Mouse (Mus musculus) testis, adult 2 months (tissue): ENCODE data around the gene Doxl2. TPM values are rescaled to one million over a fixed set of nuclear protein-coding genes. Genes with fewer than 3 reads are reported as not detected.

Experiments used
- H3K27ac ChIP-seq: fragments of 200-500 bp; 2 replicates; pipeline ENCODE4 v1.5.1; 2012; ENCODE audit warnings: low read depth, low read length; ENCODE audit not compliant: control insufficient read depth, insufficient read depth
- H3K27me3 ChIP-seq: fragments of 200-500 bp; 2 replicates; pipeline ENCODE4 v1.6.1; 2012; ENCODE audit warnings: mild to moderate bottlenecking, low read length, moderate library complexity; ENCODE audit not compliant: control insufficient read depth, insufficient read depth
- H3K36me3 ChIP-seq: fragments of 200-500 bp; 2 replicates; pipeline ENCODE4 v1.6.1; 2012; ENCODE audit warnings: mild to moderate bottlenecking, low read length; ENCODE audit not compliant: control insufficient read depth, insufficient read depth
- H3K4me1 ChIP-seq: fragments of 200-500 bp; 2 replicates; pipeline ENCODE4 v1.6.1; 2012; ENCODE audit warnings: low read length; ENCODE audit not compliant: control insufficient read depth, insufficient read depth
- H3K4me3 ChIP-seq: fragments of 200-500 bp; 2 replicates; pipeline ENCODE4 v1.5.1; 2012; ENCODE audit warnings: low read depth, mild to moderate bottlenecking, low read length, moderate library complexity, mixed read lengths; ENCODE audit not compliant: control insufficient read depth
- CTCF ChIP-seq: fragments of 200-500 bp; IDR thresholded peaks from 2 replicates; pipeline ENCODE4 v1.5.1; 2012; ENCODE audit warnings: low read depth, mild to moderate bottlenecking, inconsistent platforms, low read length, moderate library complexity; ENCODE audit not compliant: control insufficient read depth, insufficient read depth, insufficient replicate concordance
- POLR2A ChIP-seq: fragments of 200-500 bp; IDR thresholded peaks from 2 replicates; pipeline ENCODE4 v1.6.1; 2012; ENCODE audit warnings: low read depth, mild to moderate bottlenecking, inconsistent platforms, low read length, moderate library complexity; ENCODE audit not compliant: control insufficient read depth
- polyA plus RNA-seq: library from polyadenylated mRNA; depleted of rRNA; stranded (reverse); fragments of >200 nt; gene quantifications from 2 replicates; pipeline ENCODE4 v1.2.3, GENCODE M21; 2012

Doxl2 gene
- polyA plus RNA-seq, 1 experiment = not detected

- Histone ChIP-seq H3K36me3 (no peaks in the 10 kb centered on the region), H3K4me3 (no peak overlapping the region), H3K27me3 (no peaks in the 10 kb centered on the region), H3K27ac (no peak overlapping the region), H3K4me1 (no peaks in the 10 kb centered on the region)
- TF ChIP-seq CTCF (no peak), POLR2A (no peak)
Observed at GRCm38 (mm10) chr6:48989971-48990370, 15.2 kb downstream of the Doxl2 start.

DNA sequence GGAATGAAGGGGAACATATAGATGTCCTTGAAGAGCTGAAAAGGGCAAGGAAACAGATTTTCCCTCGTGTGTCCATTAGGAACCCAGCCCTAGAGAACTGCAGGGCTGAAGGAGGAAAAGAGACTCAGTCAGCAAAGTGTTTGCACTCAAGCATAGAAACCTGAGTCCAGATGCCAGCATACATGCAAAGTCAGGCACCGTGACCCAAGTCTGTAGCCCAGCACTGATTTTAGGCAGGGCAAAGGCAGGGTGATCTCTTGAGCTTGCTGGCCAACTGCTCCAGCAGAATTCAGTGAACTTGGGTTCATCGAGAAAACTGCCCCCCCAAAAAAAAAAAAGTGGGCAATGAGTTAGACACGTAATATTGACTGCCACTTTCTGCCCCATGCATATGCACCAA, 17.2 kb downstream of the Doxl2 start:
- Histone ChIP-seq H3K4me3 (no peak overlapping the region), H3K27ac (no peak overlapping the region), H3K36me3 (no peaks in the 10 kb centered on the region), H3K4me1 (no peaks in the 10 kb centered on the region), H3K27me3 (no peaks in the 10 kb centered on the region)
- TF ChIP-seq POLR2A (no peak), CTCF (no peak)

DNA sequence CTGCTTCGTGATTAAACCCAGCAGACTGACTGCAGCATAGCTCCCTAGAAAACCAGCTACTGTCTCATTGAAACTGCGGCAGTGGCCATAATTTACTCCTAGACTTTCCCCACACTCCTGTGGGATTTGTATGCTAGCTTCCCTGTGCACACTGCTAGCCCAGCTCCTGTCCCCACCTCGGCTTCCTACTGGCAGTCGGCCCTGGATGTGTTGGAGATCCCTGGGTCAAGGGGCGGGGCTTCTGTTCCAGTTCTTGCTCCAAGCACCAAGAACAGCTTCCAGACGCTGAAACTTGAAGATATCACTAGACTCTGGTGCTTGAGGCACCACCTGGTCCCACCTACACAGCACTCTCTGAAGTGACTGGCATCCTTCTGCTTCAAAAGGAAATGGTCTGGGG, 23.4 kb downstream of the Doxl2 start:
- no peaks in the 10 kb centered on the region for H3K4me1 ChIP-seq
- no peaks in the 10 kb centered on the region for H3K27me3 ChIP-seq
- H3K27ac ChIP-seq = no peak overlapping the region

GRCm38 (mm10) chr6:48998796-48999195, 24.0 kb downstream of the Doxl2 start:
- Histone ChIP-seq H3K27me3 (no peaks in the 10 kb centered on the region), H3K27ac (no peak overlapping the region), H3K4me1 (no peaks in the 10 kb centered on the region), H3K4me3 (no peak overlapping the region), H3K36me3 (no peaks in the 10 kb centered on the region)
- no peak for TF ChIP-seq POLR2A
- TF ChIP-seq CTCF = no peak

More for the DNA sequence above, 23.4 kb downstream of the Doxl2 start:
- Histone ChIP-seq H3K36me3 (no peaks in the 10 kb centered on the region), H3K4me3 (no peak overlapping the region)
- no peak for TF ChIP-seq POLR2A
- TF ChIP-seq CTCF = no peak

DNA sequence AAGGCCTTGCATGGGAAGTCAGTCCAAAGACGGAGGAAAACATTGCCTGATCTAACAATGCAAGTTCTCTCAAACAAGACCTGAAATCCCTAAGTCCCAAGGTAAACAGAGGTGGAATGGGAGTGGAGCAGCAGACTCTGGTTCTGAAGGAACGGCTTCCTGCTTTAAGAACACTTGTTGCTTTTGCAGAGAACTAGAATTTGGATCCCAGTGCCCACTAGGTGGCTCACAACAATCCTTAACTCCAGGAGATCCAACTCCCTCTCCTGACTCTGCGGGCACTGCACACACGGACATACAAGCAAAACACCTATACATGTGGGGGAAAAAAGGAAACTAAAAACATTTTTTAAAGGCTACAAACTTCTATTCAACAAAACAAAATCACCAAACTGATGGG, 28.6 kb downstream of the Doxl2 start:
- no peak overlapping the region for H3K27ac ChIP-seq
- no peak overlapping the region for H3K4me3 ChIP-seq
- TF ChIP-seq CTCF (no peak), POLR2A (no peak)
- no peaks in the 10 kb centered on the region for H3K36me3 ChIP-seq
- peaks cover 4% of the 10 kb centered on the region for H3K4me1 ChIP-seq
- H3K27me3 ChIP-seq = no peaks in the 10 kb centered on the region

DNA sequence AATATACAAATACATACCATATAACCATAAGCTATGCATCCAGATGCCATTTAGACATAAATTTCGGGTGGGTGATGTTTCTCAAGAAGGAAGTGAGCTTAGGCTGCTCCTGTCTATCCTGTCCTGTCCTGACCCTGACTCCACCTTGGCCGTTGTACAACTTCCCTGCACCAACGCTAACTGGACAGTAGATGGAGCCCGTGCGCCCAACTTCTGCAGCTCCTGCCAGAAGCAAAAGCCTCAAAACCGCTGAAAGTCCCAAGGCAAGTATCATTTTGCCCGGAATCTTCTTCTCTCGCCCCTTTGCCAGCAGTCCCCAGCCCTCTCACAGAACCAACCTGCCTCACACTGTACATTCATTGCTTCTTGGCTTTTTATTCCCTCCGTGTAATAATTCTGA, 33.2 kb downstream of the Doxl2 start:
- TF ChIP-seq CTCF = peak; percentile 92; the same call in 1 of the 2 replicates
- no peak for TF ChIP-seq POLR2A
- no peak overlapping the region for H3K27ac ChIP-seq
- peak overlapping the region; percentile 49 for H3K4me3 ChIP-seq
- H3K27me3 ChIP-seq = no peaks in the 10 kb centered on the region
- no peaks in the 10 kb centered on the region for H3K36me3 ChIP-seq
- H3K4me1 ChIP-seq = peaks cover 7% of the 10 kb centered on the region

GRCm38 (mm10) chr6:49008420-49009160, 33.8 kb downstream of the Doxl2 start:
- no peak for TF ChIP-seq CTCF
- no peaks in the 10 kb centered on the region for H3K36me3 ChIP-seq
- H3K4me1 ChIP-seq = peaks cover 7% of the 10 kb centered on the region
- no peak overlapping the region for H3K27ac ChIP-seq
- H3K27me3 ChIP-seq = no peaks in the 10 kb centered on the region
- H3K4me3 ChIP-seq = peak overlapping the region; percentile 49
